Mouse (Mus musculus) megakaryocyte progenitor cell, adult 5-6 weeks (primary cell): Measurements from ENCODE around the gene D7Ertd443e. TPM values are rescaled to one million over a fixed set of nuclear protein-coding genes. Genes with fewer than 3 reads are reported as not detected.

Experiments used
- ATAC-seq: replicated peaks from 2 replicates; pipeline ENCODE4 v1.8.0; 2016; ENCODE audit warnings: mild to moderate bottlenecking, moderate TSS enrichment, inconsistent platforms; ENCODE audit not compliant: poor library complexity
- total RNA-seq, 2 experiments: library from RNA; stranded (forward) in 1 of 2; stranded (reverse) in 1 of 2; fragments of 157-497, 149-512 nt in 1 of 2; fragments of 200-1000 nt in 1 of 2; gene quantifications; 2 replicates each; pipeline versions ENCODE4 v1.2.3 to v1.2.4; 2015 to 2017

Gene D7Ertd443e
- total RNA-seq, 2 experiments from 2014 or later: not detected

- no peak for ATAC-seq
Observed at GRCm38 (mm10) chr7:134289611-134290301, 95.7 kb downstream of the D7Ertd443e start.

DNA sequence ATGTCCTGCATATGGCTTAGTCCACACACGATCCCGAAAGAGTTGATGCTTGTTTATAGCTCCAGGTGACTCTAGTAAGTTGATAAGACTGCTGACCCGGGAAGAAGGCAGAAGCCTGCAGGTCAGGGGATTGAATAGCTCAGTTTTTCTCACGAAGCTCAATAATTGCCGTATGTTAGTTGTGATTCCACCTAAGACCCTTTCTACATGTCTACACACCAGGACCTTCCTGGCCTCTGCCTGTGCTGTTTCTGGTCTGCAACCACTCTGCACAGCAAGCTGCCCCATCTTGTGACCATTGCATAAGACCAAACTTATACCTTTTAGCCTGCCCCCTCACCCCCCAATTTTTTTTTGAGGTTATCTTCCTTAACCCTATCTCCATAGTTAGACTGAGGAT is 96.3 kb downstream of the D7Ertd443e start:
- no peak for ATAC-seq

GRCm38 (mm10) chr7:134287570-134288222 is 97.8 kb downstream of the D7Ertd443e start:
- ATAC-seq: peak; percentile 34

DNA sequence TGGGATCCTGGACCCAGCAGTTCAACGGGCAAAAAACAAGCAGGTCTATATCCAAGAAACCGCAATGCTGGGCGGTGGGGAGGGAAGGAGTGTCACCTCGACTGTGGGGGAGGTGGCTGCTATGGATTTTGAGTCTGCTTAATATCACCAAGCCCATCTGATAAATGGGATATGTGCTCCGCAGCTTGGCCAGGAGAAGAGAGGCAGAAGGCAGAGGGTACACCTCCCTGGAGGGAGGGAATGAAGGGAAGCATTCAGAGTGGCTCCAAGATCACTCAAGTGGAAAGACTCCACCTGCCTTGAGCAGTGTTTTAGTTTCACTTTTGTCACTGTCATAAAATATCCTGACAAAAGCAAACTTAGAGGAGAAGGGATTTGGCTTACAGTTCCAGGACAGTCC is 112.5 kb downstream of the D7Ertd443e start:
- ATAC-seq: no peak

DNA sequence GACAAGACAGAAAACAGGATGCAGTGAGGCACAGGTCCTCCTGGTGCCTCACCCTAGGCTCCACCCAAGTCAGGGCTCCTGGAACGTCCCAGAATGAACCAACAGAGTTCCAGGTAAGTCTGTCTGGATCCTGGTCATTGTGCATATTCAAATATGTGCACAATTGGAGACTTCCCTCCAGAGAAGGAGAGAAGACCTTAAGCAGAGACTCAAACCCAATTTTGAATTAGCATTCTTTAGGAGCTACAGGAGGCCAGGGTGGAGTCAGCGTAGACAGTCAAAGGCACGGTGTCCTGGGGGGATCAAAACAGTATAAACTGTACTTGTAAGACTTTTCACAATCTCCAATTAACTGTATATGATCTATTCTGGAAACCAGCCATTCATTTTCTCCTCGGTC is 113.0 kb downstream of the D7Ertd443e start:
- ATAC-seq: no peak

DNA sequence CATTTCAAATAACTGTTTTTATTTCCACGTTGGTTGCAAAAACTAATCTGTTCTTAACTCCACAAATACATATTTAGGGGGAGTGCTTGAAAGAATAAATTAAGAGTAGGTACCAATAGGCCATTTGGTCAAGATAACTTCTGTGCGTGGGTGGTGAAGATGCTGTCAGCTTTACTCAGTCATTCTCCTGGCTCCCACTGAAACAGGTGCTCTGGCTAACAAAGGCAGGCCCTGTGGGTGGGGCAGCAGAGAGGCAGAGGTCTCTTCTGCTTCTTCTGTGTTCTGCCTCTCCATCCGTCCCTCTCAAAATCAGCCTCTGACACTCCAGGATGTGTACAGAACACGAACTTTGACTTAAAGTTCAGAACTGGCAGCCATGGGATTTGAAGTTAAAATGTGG is 119.7 kb downstream of the D7Ertd443e start:
- no peak for ATAC-seq

GRCm38 (mm10) chr7:134263146-134263906 is 122.1 kb downstream of the D7Ertd443e start:
- ATAC-seq: peak; percentile 93

DNA sequence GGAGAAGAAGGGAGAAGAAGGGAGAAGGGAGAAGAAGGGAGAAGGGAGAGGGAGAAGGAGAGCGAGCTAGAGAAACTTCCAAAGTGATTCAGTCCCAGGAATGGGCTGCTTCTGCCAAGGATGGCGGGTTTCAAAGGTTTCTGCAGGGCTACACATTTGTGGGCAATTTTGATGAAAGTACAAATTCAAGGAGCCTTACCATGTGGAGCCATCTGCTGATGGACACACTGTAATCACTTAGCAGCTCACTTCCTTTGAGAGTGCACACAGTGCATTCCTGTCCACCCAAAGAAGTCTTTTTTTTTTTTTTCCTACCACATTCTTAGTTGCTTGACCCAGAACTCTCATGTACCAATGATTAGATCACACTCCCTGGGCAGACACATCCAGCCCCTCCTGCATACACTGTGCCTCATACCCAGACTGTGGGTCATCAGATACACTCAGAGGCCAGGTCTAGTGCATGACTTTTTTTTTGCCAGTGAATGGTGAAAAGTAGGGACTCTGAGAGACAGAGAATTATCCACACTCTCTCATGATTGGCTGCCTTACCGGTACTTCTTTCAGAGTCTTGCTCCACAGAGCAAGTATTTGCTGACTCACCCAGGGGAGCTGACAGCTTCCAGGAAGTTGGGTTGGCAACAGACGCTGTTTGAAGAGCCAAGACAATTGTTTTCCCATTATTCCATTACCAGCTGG is 124.3 kb downstream of the D7Ertd443e start:
- 0 out of 2 replicates have a peak, but pooled peaks have one; percentile 32 for ATAC-seq

DNA sequence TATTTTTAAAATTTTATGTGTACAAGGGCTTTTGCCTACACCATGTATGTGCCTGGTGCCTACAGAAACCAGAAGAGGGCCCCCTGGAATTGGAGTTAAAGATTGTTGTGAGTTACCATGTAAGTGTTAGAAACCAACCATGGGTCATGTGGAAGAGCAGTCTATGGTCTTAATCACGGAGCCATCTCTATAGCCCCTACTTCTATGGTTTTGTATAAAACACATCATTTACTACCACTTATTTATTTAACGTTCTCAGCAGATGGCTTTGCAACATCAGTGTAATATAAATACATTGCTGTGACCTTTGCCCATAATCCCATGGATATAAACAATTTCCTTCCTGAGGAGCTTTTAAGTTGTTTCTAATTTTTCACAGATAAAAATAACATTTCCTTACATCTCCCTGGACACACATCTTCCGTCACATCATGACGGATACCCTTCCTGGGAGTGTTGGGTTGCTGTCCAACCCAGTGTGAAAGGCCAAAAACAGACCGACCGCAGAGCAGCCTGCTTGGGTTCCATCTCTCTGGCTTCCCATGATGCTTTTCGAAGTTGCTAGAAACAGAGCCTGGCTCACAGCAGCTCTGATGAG is 135.1 kb downstream of the D7Ertd443e start:
- no peak for ATAC-seq

- ATAC-seq: no peak
Observed at GRCm38 (mm10) chr7:134248041-134248440, 137.4 kb downstream of the D7Ertd443e start.

DNA sequence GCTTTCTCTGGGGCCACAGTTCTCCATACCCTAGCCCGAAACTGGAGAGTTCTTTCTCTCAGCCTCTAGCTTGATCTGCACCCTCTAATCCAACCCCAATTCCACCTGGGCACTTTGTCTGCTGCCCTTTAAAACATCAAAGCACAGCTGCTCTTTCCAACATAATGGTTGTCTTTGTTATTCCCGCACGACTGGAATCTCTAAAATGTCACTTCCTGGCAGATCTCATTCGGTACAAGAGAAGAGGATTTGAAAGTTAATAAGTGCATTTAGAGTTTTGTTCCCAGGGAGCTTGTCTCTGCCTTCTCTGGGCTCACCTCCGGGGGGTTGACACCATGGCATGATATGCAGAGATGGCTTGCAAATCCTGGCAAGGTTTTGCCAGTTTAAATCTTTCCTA is 138.8 kb downstream of the D7Ertd443e start:
- no peak for ATAC-seq

GRCm38 (mm10) chr7:134242773-134243172 is 142.7 kb downstream of the D7Ertd443e start:
- ATAC-seq: no peak

DNA sequence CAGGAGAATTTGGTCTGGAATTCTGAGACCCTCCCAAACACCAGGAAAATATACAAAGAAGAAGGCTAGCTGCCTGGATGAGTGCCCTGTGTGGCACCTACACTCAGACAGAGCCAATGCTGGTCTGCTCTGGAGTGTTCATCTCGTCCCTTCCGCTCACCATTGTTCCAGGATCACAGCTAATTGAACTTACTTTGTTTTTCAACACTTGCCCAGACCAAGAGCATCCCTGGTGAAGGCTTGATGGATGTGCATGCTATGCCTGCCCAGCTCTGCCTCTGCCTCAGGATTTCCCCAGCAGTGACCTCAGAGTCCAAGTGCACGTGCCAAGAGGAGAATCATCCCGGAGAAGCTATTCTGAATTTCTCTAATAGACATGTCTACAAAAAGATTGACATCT is 144.2 kb downstream of the D7Ertd443e start:
- ATAC-seq: no peak

GRCm38 (mm10) chr7:134240579-134240978 is 144.9 kb downstream of the D7Ertd443e start:
- ATAC-seq: no peak

DNA sequence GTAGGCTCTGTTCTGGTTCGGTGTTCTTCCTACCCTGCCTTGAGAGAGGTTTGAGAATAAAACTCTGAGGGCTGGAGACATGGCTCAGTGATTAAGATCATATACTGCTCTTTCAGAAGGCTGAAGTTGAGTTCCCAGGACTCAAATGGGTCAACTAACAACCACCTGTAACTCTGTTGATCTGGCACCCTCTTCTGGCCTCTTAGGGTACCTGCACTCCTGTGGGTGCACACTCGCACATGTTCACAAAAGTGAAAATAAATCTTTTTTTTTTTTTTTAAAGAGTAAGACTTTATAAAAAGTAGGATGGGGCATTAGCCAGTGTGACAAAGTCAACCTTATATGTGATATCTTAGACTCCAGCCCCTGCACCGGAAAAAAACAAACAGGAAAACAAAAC is 146.6 kb downstream of the D7Ertd443e start:
- no peak for ATAC-seq

DNA sequence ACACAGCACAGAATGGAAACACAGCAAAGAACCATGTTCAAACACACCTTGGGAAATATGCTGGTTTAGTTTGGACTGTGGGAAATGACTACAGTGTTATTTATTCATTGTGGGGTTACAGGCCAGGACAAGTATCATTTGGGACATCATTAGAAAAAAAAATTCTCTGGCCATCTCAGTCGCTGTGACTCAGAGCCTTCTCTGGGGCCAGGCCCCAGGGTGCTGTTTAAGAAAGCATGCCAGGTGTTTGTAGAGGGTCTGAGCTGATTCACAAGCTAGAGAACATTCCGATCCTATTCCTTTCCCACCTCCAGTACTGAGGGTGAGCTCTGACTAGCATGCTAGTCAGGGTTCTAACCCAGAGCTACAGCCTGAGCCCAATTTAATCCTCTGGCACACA is 148.1 kb downstream of the D7Ertd443e start:
- ATAC-seq: no peak

- no peak for ATAC-seq
Observed at GRCm38 (mm10) chr7:134236727-134237126, 148.7 kb downstream of the D7Ertd443e start.

GRCm38 (mm10) chr7:134235552-134235951 is 149.9 kb downstream of the D7Ertd443e start:
- ATAC-seq: no peak

GRCm38 (mm10) chr7:134231378-134232346 is 153.8 kb downstream of the D7Ertd443e start, which contains the start of gene Adam12:
Gene Adam12, minus strand, starts transcription at chr7:134232146.
- no peak for ATAC-seq

- no peak for ATAC-seq
Observed at GRCm38 (mm10) chr7:134230708-134231107, 154.8 kb downstream of the D7Ertd443e start.
